Mouse (Mus musculus) testis, adult 2 months (tissue): ENCODE results near the gene Foxk1.

ENCODE experiments used
- CTCF ChIP-seq: fragments of 200-500 bp; IDR thresholded peaks from 2 replicates; pipeline ENCODE4 v1.5.1; 2012; ENCODE audit warnings: low read depth, mild to moderate bottlenecking, inconsistent platforms, low read length, moderate library complexity; ENCODE audit not compliant: control insufficient read depth, insufficient read depth, insufficient replicate concordance
- POLR2A ChIP-seq: fragments of 200-500 bp; IDR thresholded peaks from 2 replicates; pipeline ENCODE4 v1.6.1; 2012; ENCODE audit warnings: low read depth, mild to moderate bottlenecking, inconsistent platforms, low read length, moderate library complexity; ENCODE audit not compliant: control insufficient read depth

GRCm38 (mm10) chr5:142386329-142386728 is 15.0 kb upstream of the Foxk1 start:
- no peak for TF ChIP-seq CTCF
- no peak for TF ChIP-seq POLR2A
